Mouse (Mus musculus): ENCODE results near the gene Frmd6. TPM values are rescaled to one million over a fixed set of nuclear protein-coding genes. Genes with fewer than 3 reads are reported as not detected.

Frmd6 gene
- polyA plus RNA-seq, 1 experiment from 2014 or later, result 20.1 TPM

- no peaks in the 10 kb centered on the region for H3K9me3 ChIP-seq
- H3K27me3 ChIP-seq (ENCODE audit: insufficient read depth, poor library complexity, severe bottlenecking), result no peaks in the 10 kb centered on the region
- no peak overlapping the region for H3K27ac ChIP-seq
- no peak for DNase-seq (ENCODE audit: low spot score)
- 61% methylated on average over 16 of the region's 16 CpGs for WGBS
- no peak overlapping the region for H3K4me3 ChIP-seq
- H3K36me3 ChIP-seq, result no peaks in the 10 kb centered on the region
- peaks cover 22% of the 10 kb centered on the region for H3K4me1 ChIP-seq
Measured at GRCm38 (mm10) chr12:70794543-70795388, 30.5 kb upstream of the Frmd6 start.

GRCm38 (mm10) chr12:70795389-70795711, 30.0 kb upstream of the Frmd6 start:
- no peaks in the 10 kb centered on the region for H3K36me3 ChIP-seq
- H3K27ac ChIP-seq, result no peak overlapping the region
- DNase-seq (ENCODE audit: low spot score), result no peak
- peaks cover 27% of the 10 kb centered on the region for H3K4me1 ChIP-seq
- H3K9me3 ChIP-seq, result no peaks in the 10 kb centered on the region
- WGBS, result 88% methylated on average over 3 of the region's 3 CpGs
- H3K4me3 ChIP-seq, result no peak overlapping the region
- H3K27me3 ChIP-seq (ENCODE audit: insufficient read depth, poor library complexity, severe bottlenecking), result no peaks in the 10 kb centered on the region

GRCm38 (mm10) chr12:70798496-70798895, 26.8 kb upstream of the Frmd6 start:
- Histone ChIP-seq H3K4me1 (peaks cover 38% of the 10 kb centered on the region), H3K9me3 (no peaks in the 10 kb centered on the region), H3K27me3 (ENCODE audit: insufficient read depth, poor library complexity, severe bottlenecking) (no peaks in the 10 kb centered on the region), H3K36me3 (no peaks in the 10 kb centered on the region), H3K27ac (peak overlapping the region; percentile 89; the same call in 1 of the 2 replicates), H3K4me3 (no peak overlapping the region)
- whole genome bisulfite sequencing, result 66% methylated on average over 8 of the region's 8 CpGs
- no peak for DNase-seq (ENCODE audit: low spot score)

- H3K4me3 ChIP-seq, result peak overlapping the region; percentile 37; the same call in 1 of the 2 replicates
- no peaks in the 10 kb centered on the region for H3K27me3 ChIP-seq (ENCODE audit: insufficient read depth, poor library complexity, severe bottlenecking)
- DNase-seq (ENCODE audit: low spot score), result peak; percentile 82
- no peaks in the 10 kb centered on the region for H3K36me3 ChIP-seq
- H3K4me1 ChIP-seq, result peaks cover 38% of the 10 kb centered on the region
- no peaks in the 10 kb centered on the region for H3K9me3 ChIP-seq
- WGBS, result 30% methylated on average over 19 of the region's 19 CpGs
- H3K27ac ChIP-seq, result peak overlapping the region; percentile 89
Measured at GRCm38 (mm10) chr12:70799231-70800002, 25.9 kb upstream of the Frmd6 start.

GRCm38 (mm10) chr12:70800086-70800485, 25.2 kb upstream of the Frmd6 start:
- 59% methylated on average over 8 of the region's 8 CpGs for WGBS
- Histone ChIP-seq H3K4me3 (no peak overlapping the region), H3K4me1 (peaks cover 34% of the 10 kb centered on the region), H3K27me3 (ENCODE audit: insufficient read depth, poor library complexity, severe bottlenecking) (no peaks in the 10 kb centered on the region), H3K36me3 (no peaks in the 10 kb centered on the region), H3K27ac (peak overlapping the region; percentile 89), H3K9me3 (no peaks in the 10 kb centered on the region)
- no peak for DNase-seq (ENCODE audit: low spot score)

GRCm38 (mm10) chr12:70801361-70801760, 24.0 kb upstream of the Frmd6 start:
- peak overlapping the region; percentile 67; the same call in 1 of the 2 replicates for H3K27ac ChIP-seq
- WGBS, result 64% methylated on average over 8 of the region's 8 CpGs
- peaks cover 31% of the 10 kb centered on the region for H3K4me1 ChIP-seq
- DNase-seq (ENCODE audit: low spot score), result no peak
- H3K36me3 ChIP-seq, result no peaks in the 10 kb centered on the region
- no peaks in the 10 kb centered on the region for H3K27me3 ChIP-seq (ENCODE audit: insufficient read depth, poor library complexity, severe bottlenecking)
- no peak overlapping the region for H3K4me3 ChIP-seq
- H3K9me3 ChIP-seq, result no peaks in the 10 kb centered on the region

GRCm38 (mm10) chr12:70803494-70803893, 21.8 kb upstream of the Frmd6 start:
- Histone ChIP-seq H3K36me3 (no peaks in the 10 kb centered on the region), H3K4me3 (no peak overlapping the region), H3K27ac (no peak overlapping the region), H3K4me1 (peaks cover 34% of the 10 kb centered on the region), H3K27me3 (ENCODE audit: insufficient read depth, poor library complexity, severe bottlenecking) (no peaks in the 10 kb centered on the region), H3K9me3 (no peaks in the 10 kb centered on the region)
- DNase-seq (ENCODE audit: low spot score), result no peak
- 74% methylated on average over 4 of the region's 4 CpGs for WGBS

- H3K36me3 ChIP-seq, result no peaks in the 10 kb centered on the region
- H3K27me3 ChIP-seq (ENCODE audit: insufficient read depth, poor library complexity, severe bottlenecking), result no peaks in the 10 kb centered on the region
- no peak overlapping the region for H3K4me3 ChIP-seq
- no peak overlapping the region for H3K27ac ChIP-seq
- 68% methylated on average over 2 of the region's 2 CpGs for WGBS
- H3K4me1 ChIP-seq, result peaks cover 19% of the 10 kb centered on the region
- DNase-seq (ENCODE audit: low spot score), result no peak
- H3K9me3 ChIP-seq, result no peaks in the 10 kb centered on the region
Measured at GRCm38 (mm10) chr12:70804989-70805388, 20.3 kb upstream of the Frmd6 start.

GRCm38 (mm10) chr12:70807543-70807942, 17.8 kb upstream of the Frmd6 start:
- no peak overlapping the region for H3K27ac ChIP-seq
- H3K27me3 ChIP-seq (ENCODE audit: insufficient read depth, poor library complexity, severe bottlenecking), result no peaks in the 10 kb centered on the region
- no peak overlapping the region for H3K4me3 ChIP-seq
- H3K36me3 ChIP-seq, result no peaks in the 10 kb centered on the region
- DNase-seq (ENCODE audit: low spot score), result no peak
- H3K9me3 ChIP-seq, result no peaks in the 10 kb centered on the region
- H3K4me1 ChIP-seq, result peaks cover 15% of the 10 kb centered on the region
- 22% methylated on average over 5 of the region's 5 CpGs for WGBS

GRCm38 (mm10) chr12:70807975-70808374, 17.3 kb upstream of the Frmd6 start:
- no peaks in the 10 kb centered on the region for H3K9me3 ChIP-seq
- H3K4me1 ChIP-seq, result peaks cover 19% of the 10 kb centered on the region
- DNase-seq (ENCODE audit: low spot score), result no peak
- H3K27me3 ChIP-seq (ENCODE audit: insufficient read depth, poor library complexity, severe bottlenecking), result no peaks in the 10 kb centered on the region
- no peak overlapping the region for H3K27ac ChIP-seq
- WGBS, result 69% methylated on average over 6 of the region's 6 CpGs
- H3K4me3 ChIP-seq, result no peak overlapping the region
- no peaks in the 10 kb centered on the region for H3K36me3 ChIP-seq

- 89% methylated on average over 2 of the region's 2 CpGs for WGBS
Measured at GRCm38 (mm10) chr12:70809957-70810356, 15.4 kb upstream of the Frmd6 start.

GRCm38 (mm10) chr12:70811772-70812171, 13.5 kb upstream of the Frmd6 start:
- no peaks in the 10 kb centered on the region for H3K9me3 ChIP-seq
- no peak overlapping the region for H3K4me3 ChIP-seq
- H3K27ac ChIP-seq, result peak overlapping the region; percentile 70
- peaks cover 22% of the 10 kb centered on the region for H3K4me1 ChIP-seq
- 72% methylated on average over 6 of the region's 6 CpGs for WGBS
- no peaks in the 10 kb centered on the region for H3K27me3 ChIP-seq (ENCODE audit: insufficient read depth, poor library complexity, severe bottlenecking)
- no peaks in the 10 kb centered on the region for H3K36me3 ChIP-seq
- no peak for DNase-seq (ENCODE audit: low spot score)

More at GRCm38 (mm10) chr12:70809957-70810356, 15.4 kb upstream of the Frmd6 start:
- Histone ChIP-seq H3K9me3 (no peaks in the 10 kb centered on the region), H3K27ac (no peak overlapping the region), H3K4me1 (peaks cover 22% of the 10 kb centered on the region), H3K4me3 (no peak overlapping the region), H3K36me3 (no peaks in the 10 kb centered on the region), H3K27me3 (ENCODE audit: insufficient read depth, poor library complexity, severe bottlenecking) (no peaks in the 10 kb centered on the region)
- no peak for DNase-seq (ENCODE audit: low spot score)

- Histone ChIP-seq H3K4me3 (no peak overlapping the region), H3K4me1 (peaks cover 22% of the 10 kb centered on the region), H3K27me3 (ENCODE audit: insufficient read depth, poor library complexity, severe bottlenecking) (no peaks in the 10 kb centered on the region), H3K9me3 (no peaks in the 10 kb centered on the region), H3K27ac (peak overlapping the region; percentile 74), H3K36me3 (no peaks in the 10 kb centered on the region)
- WGBS, result 41% methylated on average over 6 of the region's 6 CpGs
- no peak for DNase-seq (ENCODE audit: low spot score)
Measured at GRCm38 (mm10) chr12:70812176-70812575, 13.1 kb upstream of the Frmd6 start.
